Mouse (Mus musculus): ENCODE results near the gene Sstr3. TPM values are rescaled to one million over a fixed set of nuclear protein-coding genes. Genes with fewer than 3 reads are reported as not detected.

Gene Sstr3
- total RNA-seq, 1 experiment from 2014 or later = not detected

- ATAC-seq (ENCODE audit: extremely low read depth, insufficient number of reproducible peaks, low FRiP score, poor library complexity, severe bottlenecking) = no peak
Measured at GRCm38 (mm10) chr15:78564764-78565435, 20.4 kb upstream of the Sstr3 start.

GRCm38 (mm10) chr15:78563937-78564336, 19.5 kb upstream of the Sstr3 start:
- peak; percentile 74 for ATAC-seq (ENCODE audit: extremely low read depth, insufficient number of reproducible peaks, low FRiP score, poor library complexity, severe bottlenecking)

- no peak for ATAC-seq (ENCODE audit: extremely low read depth, insufficient number of reproducible peaks, low FRiP score, poor library complexity, severe bottlenecking)
Measured at GRCm38 (mm10) chr15:78563344-78563743, 18.9 kb upstream of the Sstr3 start.

DNA sequence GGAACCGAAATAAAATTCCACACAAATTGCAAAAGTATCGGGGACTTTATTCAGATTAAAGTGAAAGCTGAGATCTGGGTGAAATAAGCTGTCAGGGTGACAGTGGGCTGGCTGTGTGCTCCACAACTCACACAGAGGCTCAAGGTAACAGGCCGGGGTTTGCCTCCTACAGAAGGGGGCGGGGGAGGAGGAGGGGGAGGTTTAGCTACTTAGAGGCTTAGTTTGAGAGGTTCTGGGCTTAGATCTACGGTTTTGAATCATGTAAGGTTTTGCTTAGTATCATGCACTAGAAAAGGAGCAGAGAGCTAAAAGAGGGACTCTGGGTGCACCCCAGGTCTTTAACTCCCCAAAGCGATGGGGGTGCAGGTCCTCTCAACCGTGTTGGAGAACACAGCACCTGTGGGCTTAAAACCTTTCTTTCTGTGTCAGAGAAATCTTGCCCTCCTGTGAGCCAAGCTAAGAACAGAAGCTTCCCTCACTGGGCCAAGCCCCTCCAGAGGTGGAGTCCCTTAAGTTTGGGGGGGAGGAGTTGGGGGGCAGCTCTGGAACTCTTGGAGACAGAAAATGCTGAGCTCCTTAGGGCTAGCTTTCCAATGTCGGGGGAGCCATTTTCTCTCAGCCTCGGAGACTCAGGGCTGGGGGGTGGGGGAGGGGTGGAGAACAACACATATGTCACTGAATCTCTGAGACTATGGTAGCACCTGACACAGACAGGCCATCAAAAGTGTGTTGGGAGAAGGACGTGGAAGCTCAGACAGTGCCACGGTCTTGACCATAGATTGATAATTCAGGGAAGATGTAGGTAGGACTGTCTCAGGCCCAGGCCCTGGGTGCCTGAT, 14.9 kb upstream of the Sstr3 start:
- ATAC-seq (ENCODE audit: extremely low read depth, insufficient number of reproducible peaks, low FRiP score, poor library complexity, severe bottlenecking) = no peak

- ATAC-seq (ENCODE audit: extremely low read depth, insufficient number of reproducible peaks, low FRiP score, poor library complexity, severe bottlenecking) = 0 out of 2 replicates have a peak, but pooled peaks have one; percentile 10
Measured at GRCm38 (mm10) chr15:78557693-78558535, 13.4 kb upstream of the Sstr3 start.

DNA sequence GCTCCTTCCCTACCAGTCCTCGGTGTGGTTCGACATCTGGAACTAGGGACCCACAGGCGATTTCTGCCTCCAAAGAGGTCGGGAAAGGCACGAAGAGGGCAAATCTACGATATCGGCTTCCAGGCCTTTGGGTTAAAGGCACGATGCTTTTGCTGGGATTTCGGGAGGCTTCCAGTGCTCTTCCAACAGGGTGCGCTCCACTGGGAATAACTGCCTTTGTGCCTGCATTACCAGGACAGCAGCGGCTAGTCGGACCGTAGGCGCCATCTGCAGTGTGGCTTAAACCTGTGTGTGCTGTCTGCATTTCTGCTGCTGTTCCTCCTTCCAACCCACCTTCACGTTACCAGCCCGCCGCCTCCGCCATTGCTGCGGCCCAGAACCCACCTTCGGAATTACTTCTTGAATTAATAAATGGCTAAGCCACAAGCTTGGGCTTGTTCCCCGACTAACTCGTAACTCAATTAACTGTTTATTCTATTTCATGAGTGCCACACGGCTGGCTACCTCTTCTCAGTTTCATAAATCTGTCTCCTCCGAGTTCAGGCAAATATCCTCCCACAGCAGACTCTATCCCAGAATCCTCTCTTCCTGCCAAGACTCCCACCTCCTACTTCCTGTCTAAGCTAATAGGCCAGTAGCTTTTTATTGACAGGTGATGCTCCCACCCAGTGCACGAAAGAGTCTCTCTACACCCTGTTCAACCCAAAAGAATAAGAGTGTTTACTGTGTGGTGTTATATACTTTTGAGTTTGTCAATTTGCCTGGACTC, 10.2 kb upstream of the Sstr3 start:
- ATAC-seq (ENCODE audit: extremely low read depth, insufficient number of reproducible peaks, low FRiP score, poor library complexity, severe bottlenecking) = no peak

- no peak for ATAC-seq (ENCODE audit: extremely low read depth, insufficient number of reproducible peaks, low FRiP score, poor library complexity, severe bottlenecking)
Measured at GRCm38 (mm10) chr15:78549189-78549734, 4.8 kb upstream of the Sstr3 start.

DNA sequence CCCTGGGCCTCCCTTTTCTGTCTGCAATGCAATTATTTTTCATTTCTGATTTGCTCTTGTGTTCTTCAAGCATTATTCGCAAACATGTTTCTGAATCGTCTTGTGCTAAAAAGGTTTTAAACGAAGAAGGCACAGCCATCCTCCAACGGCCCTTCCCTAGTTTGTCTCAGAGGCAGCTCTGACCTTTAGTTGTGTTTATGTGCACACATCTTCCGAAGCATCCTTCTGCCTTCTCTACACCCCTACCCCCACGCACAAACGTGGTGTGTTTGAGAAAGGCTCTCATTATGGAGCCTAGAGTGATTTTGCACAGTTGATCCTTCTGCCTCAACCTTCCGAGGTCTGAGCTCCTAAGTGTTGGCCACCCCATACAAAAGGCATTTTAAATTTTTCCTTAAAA, 4.2 kb upstream of the Sstr3 start:
- no peak for ATAC-seq (ENCODE audit: extremely low read depth, insufficient number of reproducible peaks, low FRiP score, poor library complexity, severe bottlenecking)

DNA sequence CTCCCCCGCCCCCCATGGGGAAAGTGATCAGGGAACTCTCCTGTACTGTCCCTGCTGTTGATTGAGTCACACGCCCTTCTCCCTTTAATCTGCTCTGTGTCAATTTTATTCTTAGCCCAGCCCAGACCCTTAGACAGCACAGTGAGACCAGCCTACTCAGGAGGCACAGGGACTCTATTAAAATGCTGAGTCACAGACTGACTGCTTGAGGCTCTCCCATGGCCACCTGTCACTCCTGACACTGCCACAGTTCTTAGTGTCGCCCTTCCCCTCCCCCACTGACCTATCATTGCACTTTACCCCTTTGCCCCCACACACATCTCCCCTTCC, 3.8 kb upstream of the Sstr3 start:
- no peak for ATAC-seq (ENCODE audit: extremely low read depth, insufficient number of reproducible peaks, low FRiP score, poor library complexity, severe bottlenecking)

DNA sequence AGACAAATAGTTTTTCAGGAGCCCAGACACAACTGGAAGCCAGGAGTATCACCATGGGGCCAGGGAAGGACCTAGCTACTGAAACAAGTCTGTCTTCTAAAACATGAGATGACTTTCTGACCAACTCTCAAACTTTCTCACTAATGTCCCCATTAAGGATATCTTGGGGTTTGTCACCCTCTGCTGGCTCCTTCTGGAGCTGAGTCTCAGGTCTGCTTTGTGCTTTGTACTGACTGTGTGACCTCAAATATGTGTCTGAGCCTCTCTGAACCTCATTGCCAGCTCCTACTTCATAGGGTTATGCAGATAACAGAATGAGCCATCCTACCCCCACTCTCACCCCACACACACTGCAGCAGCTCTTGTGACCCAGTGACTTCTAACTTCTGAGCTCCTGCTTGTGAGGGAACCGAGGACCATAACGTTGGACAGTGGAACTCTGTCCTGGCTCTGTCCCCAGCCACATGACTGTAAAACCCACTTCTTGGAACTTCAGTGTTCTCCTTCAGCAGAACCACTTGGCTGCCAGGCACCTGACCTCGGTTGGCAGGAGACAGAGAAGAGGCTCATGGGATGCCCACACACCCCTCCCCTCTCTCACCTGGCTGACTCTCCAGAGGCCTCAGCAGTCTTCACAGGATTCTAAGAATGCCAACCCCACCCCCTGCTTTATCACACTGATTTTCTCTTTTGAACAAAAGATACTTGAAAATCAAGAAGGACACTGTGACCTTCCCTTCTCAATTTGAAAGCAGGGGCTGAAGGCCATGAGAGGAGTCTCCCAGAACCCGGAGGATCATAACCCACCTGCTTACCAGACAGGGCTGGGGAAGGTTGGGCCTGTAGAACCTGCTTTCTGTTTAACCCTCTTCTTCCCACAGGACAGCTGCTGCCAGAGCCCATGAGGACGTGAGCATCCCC, 3.2 kb upstream of the Sstr3 start:
- peak; percentile 31; the same call in 1 of the 2 replicates for ATAC-seq (ENCODE audit: extremely low read depth, insufficient number of reproducible peaks, low FRiP score, poor library complexity, severe bottlenecking)

- ATAC-seq (ENCODE audit: extremely low read depth, insufficient number of reproducible peaks, low FRiP score, poor library complexity, severe bottlenecking) = no peak
Measured at GRCm38 (mm10) chr15:78546060-78546459, 1.6 kb upstream of the Sstr3 start.

DNA sequence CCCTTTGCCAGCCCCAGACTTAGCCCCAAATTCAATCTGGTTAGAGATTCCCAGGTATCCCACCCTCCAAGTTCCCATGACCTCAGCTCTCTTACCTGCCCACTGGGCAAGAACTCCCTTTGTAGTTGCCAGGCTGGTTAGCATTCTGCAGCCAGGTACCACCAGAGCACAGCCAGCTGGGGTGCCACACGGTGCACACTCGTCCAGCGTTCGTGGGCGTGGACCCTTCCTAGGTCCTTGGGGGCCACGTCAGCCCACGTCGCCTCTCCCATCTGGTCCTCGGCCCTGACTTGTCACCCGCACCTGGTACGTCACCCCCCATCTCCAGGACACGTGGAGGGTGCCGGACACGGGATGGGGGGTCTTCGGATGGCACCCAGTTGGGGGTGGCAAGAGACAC, 444 bp downstream of the Sstr3 start:
- ATAC-seq (ENCODE audit: extremely low read depth, insufficient number of reproducible peaks, low FRiP score, poor library complexity, severe bottlenecking) = no peak

- no peak for ATAC-seq (ENCODE audit: extremely low read depth, insufficient number of reproducible peaks, low FRiP score, poor library complexity, severe bottlenecking)
Measured at GRCm38 (mm10) chr15:78542767-78543303, 1.6 kb downstream of the Sstr3 start.

- ATAC-seq (ENCODE audit: extremely low read depth, insufficient number of reproducible peaks, low FRiP score, poor library complexity, severe bottlenecking) = no peak
Measured at GRCm38 (mm10) chr15:78542098-78542766, 2.3 kb downstream of the Sstr3 start.

DNA sequence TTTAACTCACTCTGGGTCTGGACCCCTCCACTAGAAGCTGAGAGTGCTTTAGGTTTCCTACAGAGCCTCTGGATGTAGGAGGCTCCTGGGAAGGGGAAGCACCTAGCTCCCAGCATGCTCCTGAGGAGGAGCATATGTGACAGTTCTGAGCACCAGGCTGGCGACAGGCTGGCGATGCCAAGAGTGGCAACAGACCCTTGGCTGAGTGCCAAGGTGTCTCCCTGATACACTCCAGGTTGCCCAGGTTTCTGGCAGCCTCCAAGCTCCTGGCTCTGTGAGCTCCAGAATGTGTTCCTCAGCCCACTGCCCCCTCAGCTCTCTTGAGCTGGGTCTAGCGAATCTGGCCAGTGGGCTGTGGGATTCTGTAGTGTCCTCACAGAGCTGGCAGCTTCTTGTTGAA, 2.9 kb downstream of the Sstr3 start:
- ATAC-seq (ENCODE audit: extremely low read depth, insufficient number of reproducible peaks, low FRiP score, poor library complexity, severe bottlenecking) = no peak

GRCm38 (mm10) chr15:78541036-78541435, 3.4 kb downstream of the Sstr3 start:
- no peak for ATAC-seq (ENCODE audit: extremely low read depth, insufficient number of reproducible peaks, low FRiP score, poor library complexity, severe bottlenecking)

All from neutrophil, adult 5-6 weeks (primary cell).